Mouse (Mus musculus) limb, embryonic 15.5 days (tissue): ENCODE measurements around the gene Srsf7. TPM values are rescaled to one million over a fixed set of nuclear protein-coding genes. Genes with fewer than 3 reads are reported as not detected.

ENCODE experiments used
- ATAC-seq: fragments of 200-750 bp; cut with Nextera tagmentation; 2 replicates; pipeline ENCODE4 v1.8.0; 2017; ENCODE audit warnings: low read depth, moderate TSS enrichment; ENCODE audit not compliant: insufficient number of reproducible peaks, low FRiP score, low TSS enrichment
- H3K27ac ChIP-seq: fragments of 300-500 bp; sonication (generic); 2 replicates; pipeline ENCODE4 v1.5.1; 2015; ENCODE audit warnings: moderate library complexity, mild to moderate bottlenecking, inconsistent platforms
- H3K27me3 ChIP-seq: fragments of 300-500 bp; sonication (generic); 2 replicates; pipeline ENCODE4 v1.6.1; 2015; ENCODE audit warnings: inconsistent platforms
- H3K36me3 ChIP-seq: fragments of 300-500 bp; sonication (generic); 2 replicates; pipeline ENCODE4 v1.6.1; 2015; ENCODE audit warnings: inconsistent platforms
- H3K4me1 ChIP-seq: fragments of 300-500 bp; sonication (generic); 2 replicates; pipeline ENCODE4 v1.6.1; 2015; ENCODE audit warnings: inconsistent platforms
- H3K4me2 ChIP-seq: fragments of 300-500 bp; sonication (generic); 2 replicates; pipeline ENCODE4 v1.6.1; 2015; ENCODE audit warnings: mild to moderate bottlenecking, inconsistent platforms
- H3K4me3 ChIP-seq: fragments of 300-500 bp; sonication (generic); 2 replicates; pipeline ENCODE4 v1.5.1; 2015; ENCODE audit warnings: mild to moderate bottlenecking, inconsistent platforms
- H3K9ac ChIP-seq: fragments of 300-500 bp; sonication (generic); 2 replicates; pipeline ENCODE4 v1.6.1; 2015; ENCODE audit warnings: inconsistent platforms
- H3K9me3 ChIP-seq: fragments of 300-500 bp; sonication (generic); 2 replicates; pipeline ENCODE4 v1.6.1; 2016; ENCODE audit warnings: inconsistent platforms
- WGBS: fragments of 180-500 bp; shearing (Covaris S2); methylation state at CpG from one replicate; pipeline ENCODE4 v1.1.7; 2015; 5-methylcytosine and 5-hydroxymethylcytosine counted together
- polyA plus RNA-seq: library from polyadenylated mRNA; unstranded; fragments of >200 nt; fragmentation: Nextera tagmentation; extraction: Ambion mirVana; gene quantifications from 2 replicates; pipeline ENCODE4 v1.2.1, GENCODE M21; 2015

The Srsf7 gene
- polyA plus RNA-seq, 1 experiment from 2014 or later = 517 TPM

DNA sequence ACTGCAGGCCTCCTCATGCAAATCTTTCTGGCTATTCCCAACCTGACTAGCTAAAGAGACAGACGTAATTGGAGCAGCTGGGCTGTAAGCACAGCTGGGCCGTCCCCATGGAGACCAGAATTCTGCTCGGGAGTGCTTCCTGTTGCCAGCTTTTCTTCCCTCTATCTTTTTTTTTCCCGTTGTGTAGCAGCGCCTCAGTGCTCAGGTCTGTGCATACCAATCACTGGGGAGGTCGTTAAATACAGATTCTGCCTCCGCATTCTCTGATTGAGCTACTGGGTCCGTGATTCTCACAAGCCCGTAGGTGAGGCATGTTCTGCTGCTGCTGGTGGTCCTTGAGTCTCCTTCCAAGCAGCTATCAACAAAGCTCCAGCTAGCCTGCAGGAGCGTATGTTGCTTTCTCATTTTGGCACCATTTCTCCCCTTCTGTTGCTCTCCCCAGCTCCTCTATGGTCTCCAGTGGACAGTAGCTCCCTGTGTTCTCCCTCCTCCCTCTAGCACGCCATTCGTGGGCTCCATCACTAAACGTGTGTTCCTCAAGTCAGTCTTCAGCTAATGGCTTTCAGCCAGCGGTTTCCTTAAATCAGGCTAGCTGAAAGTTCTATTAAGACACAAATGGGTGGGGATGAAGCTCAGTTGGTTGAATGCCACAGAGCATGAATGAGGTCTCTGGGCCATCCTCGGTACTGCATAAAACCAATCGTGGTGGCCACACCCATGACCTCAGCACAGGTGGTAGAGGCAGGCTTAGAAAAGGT is 38.5 kb downstream of the Srsf7 start:
- Histone ChIP-seq H3K4me1 (peaks cover 25% of the 10 kb centered on the region), H3K27me3 (no peaks in the 10 kb centered on the region), H3K4me3 (no peak overlapping the region; the same call in 1 of the 2 replicates), H3K4me2 (peak overlapping the region; percentile 45), H3K36me3 (no peaks in the 10 kb centered on the region), H3K27ac (peak overlapping the region; percentile 75), H3K9me3 (no peaks in the 10 kb centered on the region), H3K9ac (no peak overlapping the region)
- 16% methylated on average over 16 of the region's 16 CpGs for WGBS
- no peak for ATAC-seq

DNA sequence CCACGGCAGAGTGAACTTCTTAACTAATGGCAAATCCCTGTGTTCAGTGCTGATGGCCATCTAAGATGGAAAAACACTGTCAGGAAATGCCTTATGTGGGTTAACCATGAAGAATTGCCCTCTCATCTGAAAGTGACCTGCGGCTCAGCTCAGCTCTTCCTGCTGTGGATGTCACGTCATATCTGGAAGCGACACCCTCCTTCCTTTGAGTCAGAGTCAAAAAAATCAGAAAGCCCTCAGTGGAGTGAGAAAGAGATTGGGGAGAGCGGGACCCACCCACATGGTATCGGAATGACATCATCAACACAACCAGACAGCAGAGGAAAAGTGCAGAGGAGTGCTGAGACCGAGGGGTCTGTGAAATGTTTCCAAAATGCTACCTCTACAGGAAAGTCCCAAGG is 39.3 kb downstream of the Srsf7 start:
- Histone ChIP-seq H3K4me3 (no peak overlapping the region), H3K4me1 (peaks cover 25% of the 10 kb centered on the region), H3K9ac (no peak overlapping the region), H3K4me2 (peak overlapping the region; percentile 45), H3K27ac (peak overlapping the region; percentile 38; the same call in 1 of the 2 replicates), H3K36me3 (no peaks in the 10 kb centered on the region), H3K9me3 (no peaks in the 10 kb centered on the region), H3K27me3 (no peaks in the 10 kb centered on the region)
- 43% methylated on average over 7 of the region's 7 CpGs for WGBS
- no peak for ATAC-seq

DNA sequence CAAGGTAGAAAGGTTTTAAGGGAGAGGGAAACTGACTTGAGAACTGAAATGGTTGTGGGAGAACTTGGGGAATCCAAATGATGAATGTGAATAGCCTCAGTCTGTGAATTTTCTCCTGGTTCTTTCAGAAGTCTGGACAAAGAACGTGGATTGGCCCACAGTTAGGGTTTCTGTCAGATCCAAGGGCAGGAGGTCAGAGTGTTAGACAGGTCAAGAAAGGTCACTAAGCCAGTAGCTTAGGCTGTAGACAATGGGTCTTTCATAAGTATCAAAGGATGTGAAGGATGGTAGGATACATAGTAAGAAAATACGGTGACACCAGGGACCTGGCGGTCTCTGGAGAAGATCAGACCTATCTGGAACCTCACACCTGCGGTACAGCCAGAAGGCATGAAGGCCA is 39.7 kb downstream of the Srsf7 start:
- peaks cover 25% of the 10 kb centered on the region for H3K4me1 ChIP-seq
- no peak overlapping the region for H3K4me3 ChIP-seq
- H3K36me3 ChIP-seq = no peaks in the 10 kb centered on the region
- peak overlapping the region; percentile 45; the same call in 1 of the 2 replicates for H3K4me2 ChIP-seq
- no peak overlapping the region for H3K9ac ChIP-seq
- no peaks in the 10 kb centered on the region for H3K27me3 ChIP-seq
- H3K27ac ChIP-seq = peak overlapping the region; percentile 38; the same call in 1 of the 2 replicates
- ATAC-seq = no peak
- WGBS = 80% methylated on average over 4 of the region's 4 CpGs
- no peaks in the 10 kb centered on the region for H3K9me3 ChIP-seq

DNA sequence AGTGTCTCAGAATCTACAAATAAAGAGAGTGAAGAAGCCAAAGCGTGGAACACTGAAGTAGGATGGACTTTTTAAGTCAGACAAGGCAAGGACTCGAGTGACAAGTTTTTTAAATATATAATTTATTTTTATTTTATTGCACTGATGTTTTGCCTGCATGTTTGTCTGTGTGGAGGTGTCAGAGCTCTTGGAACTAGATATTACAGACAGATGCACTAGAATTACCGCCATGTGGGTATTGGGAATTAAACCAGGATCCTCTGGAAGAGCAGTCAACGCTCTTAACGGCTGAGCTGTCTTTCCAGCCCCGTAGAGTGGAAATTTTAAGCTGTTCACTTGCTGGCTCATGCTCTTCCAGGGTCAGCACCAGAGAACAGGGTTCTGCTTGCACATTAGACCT is 40.8 kb downstream of the Srsf7 start:
- no peaks in the 10 kb centered on the region for H3K27me3 ChIP-seq
- peaks cover 25% of the 10 kb centered on the region for H3K4me1 ChIP-seq
- H3K4me3 ChIP-seq = no peak overlapping the region
- H3K9me3 ChIP-seq = no peaks in the 10 kb centered on the region
- no peak overlapping the region for H3K4me2 ChIP-seq
- no peak for ATAC-seq
- 69% methylated on average over 6 of the region's 6 CpGs for WGBS
- H3K36me3 ChIP-seq = no peaks in the 10 kb centered on the region
- peak overlapping the region; percentile 75 for H3K27ac ChIP-seq
- no peak overlapping the region for H3K9ac ChIP-seq

DNA sequence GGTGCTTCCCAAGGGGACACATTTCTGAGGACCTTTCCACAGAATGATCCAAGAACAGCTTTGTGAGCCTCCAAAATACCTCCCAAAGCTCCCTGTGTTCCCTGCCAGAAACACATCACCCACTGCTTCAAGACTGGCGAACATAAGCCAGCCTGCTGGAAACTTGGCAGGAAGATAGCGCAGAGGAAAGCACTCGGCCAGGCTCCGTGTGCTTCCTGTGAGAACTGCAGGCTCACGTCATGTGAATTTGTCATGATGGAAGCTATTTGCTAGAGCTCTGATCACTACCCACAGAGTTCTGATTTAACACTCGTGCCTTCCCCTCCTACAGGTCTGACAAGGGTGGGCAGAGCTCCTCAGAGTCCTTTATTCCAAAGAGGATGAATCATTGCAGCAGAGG is 41.4 kb downstream of the Srsf7 start:
- H3K27me3 ChIP-seq = no peaks in the 10 kb centered on the region
- H3K9me3 ChIP-seq = no peaks in the 10 kb centered on the region
- no peak overlapping the region for H3K4me3 ChIP-seq
- ATAC-seq = peak; percentile 73; the same call in 1 of the 2 replicates
- peaks cover 25% of the 10 kb centered on the region for H3K4me1 ChIP-seq
- no peaks in the 10 kb centered on the region for H3K36me3 ChIP-seq
- H3K27ac ChIP-seq = peak overlapping the region; percentile 75
- no peak overlapping the region for H3K4me2 ChIP-seq
- WGBS = 42% methylated on average over 6 of the region's 6 CpGs
- H3K9ac ChIP-seq = no peak overlapping the region

DNA sequence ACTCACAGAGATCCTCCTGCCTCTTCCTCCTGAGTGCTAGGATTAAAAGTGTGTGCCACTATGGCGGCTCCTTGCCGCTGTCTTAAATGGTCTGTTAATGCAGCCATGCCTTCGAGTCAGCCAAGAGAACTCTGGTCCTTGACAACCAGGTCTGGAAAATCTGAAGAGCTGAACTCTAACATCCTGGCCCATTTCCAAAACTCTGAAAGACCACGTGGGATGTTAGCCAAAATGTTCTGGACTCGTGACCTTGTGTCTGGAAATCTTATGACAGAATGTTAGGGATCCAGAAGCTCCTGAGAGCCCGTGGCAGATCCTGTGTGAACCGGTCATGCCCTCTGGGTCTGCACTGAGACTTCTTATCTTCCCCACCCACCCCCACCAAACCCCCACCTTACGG is 43.1 kb downstream of the Srsf7 start:
- Histone ChIP-seq H3K4me3 (no peak overlapping the region), H3K27ac (no peak overlapping the region), H3K9ac (no peak overlapping the region), H3K9me3 (no peaks in the 10 kb centered on the region), H3K36me3 (no peaks in the 10 kb centered on the region), H3K4me1 (peaks cover 22% of the 10 kb centered on the region), H3K27me3 (no peaks in the 10 kb centered on the region), H3K4me2 (no peak overlapping the region)
- ATAC-seq = no peak
- 73% methylated on average over 8 of the region's 8 CpGs for WGBS

DNA sequence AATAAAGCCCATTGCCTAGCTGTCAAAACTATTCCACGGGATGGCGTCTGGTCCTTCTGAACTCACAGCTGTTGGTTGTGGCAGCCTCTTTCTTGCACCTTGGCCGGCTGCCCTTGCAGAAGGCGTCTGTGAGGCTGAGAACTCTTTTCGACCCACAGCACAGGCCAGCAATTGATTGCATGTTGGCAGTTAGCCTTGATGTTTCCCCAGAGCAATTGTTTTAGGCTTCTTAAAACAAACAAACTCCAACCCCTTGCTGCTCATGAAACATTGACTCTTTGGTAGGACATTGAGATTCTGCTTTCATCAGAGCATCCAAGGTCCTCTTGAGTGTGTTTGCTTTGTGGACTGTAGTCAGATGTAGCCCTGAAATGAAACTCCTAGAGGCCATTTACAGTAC is 46.7 kb downstream of the Srsf7 start:
- 33% methylated on average over 5 of the region's 5 CpGs for WGBS
- Histone ChIP-seq H3K4me3 (no peak overlapping the region), H3K36me3 (no peaks in the 10 kb centered on the region), H3K27ac (peak overlapping the region; percentile 3; the same call in 1 of the 2 replicates), H3K27me3 (no peaks in the 10 kb centered on the region), H3K4me1 (peaks cover under 1% of the 10 kb centered on the region; the same call in 1 of the 2 replicates), H3K9ac (no peak overlapping the region), H3K9me3 (no peaks in the 10 kb centered on the region), H3K4me2 (no peak overlapping the region)
- ATAC-seq = no peak

DNA sequence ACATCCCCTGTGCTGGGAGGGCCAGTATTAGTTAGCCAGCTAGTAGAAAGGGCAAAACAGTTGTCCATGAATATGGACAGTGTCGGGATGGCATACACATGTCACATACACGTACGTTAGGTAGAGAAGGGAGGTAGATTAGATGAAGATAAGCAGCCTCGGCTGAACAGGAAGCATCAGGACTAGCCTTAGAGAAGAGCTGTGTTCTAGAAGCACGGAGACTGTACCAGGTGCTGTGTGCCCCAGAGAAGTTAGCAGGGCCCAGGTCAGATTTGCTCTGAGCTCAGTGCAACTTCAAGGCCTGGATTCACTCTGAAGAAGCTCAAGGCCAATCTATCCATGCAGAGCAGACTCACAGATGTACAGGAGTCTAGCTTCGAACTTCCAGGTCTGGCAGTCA is 49.6 kb downstream of the Srsf7 start:
- no peaks in the 10 kb centered on the region for H3K36me3 ChIP-seq
- H3K27ac ChIP-seq = no peak overlapping the region
- no peaks in the 10 kb centered on the region for H3K4me1 ChIP-seq
- ATAC-seq = no peak
- H3K4me2 ChIP-seq = no peak overlapping the region
- 90% methylated on average over 6 of the region's 6 CpGs for WGBS
- no peak overlapping the region for H3K4me3 ChIP-seq
- H3K27me3 ChIP-seq = no peaks in the 10 kb centered on the region
- H3K9me3 ChIP-seq = no peaks in the 10 kb centered on the region
- H3K9ac ChIP-seq = no peak overlapping the region

DNA sequence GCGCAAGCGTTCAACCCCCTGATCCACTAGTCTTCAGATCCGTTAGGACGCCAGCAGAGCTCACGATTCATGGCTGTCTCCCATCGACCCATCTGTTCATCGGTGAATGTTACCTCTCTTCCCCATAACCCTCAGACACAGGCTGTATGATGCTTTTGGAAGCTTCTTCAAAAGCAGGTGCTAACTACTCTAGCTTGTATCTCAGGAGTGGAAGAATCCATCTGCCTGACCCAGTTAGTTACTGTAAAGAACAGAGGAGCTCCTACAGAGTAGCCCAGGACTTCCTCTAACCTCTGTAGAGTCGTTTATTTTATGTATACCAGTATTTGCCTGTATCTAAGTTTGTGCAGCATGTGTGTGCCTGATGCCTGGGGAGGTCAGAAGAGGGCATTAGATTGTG is 50.2 kb downstream of the Srsf7 start:
- no peak for ATAC-seq
- Histone ChIP-seq H3K4me2 (no peak overlapping the region), H3K4me1 (no peaks in the 10 kb centered on the region), H3K9ac (no peak overlapping the region), H3K9me3 (no peaks in the 10 kb centered on the region), H3K4me3 (no peak overlapping the region), H3K27ac (no peak overlapping the region), H3K36me3 (no peaks in the 10 kb centered on the region), H3K27me3 (no peaks in the 10 kb centered on the region)
- WGBS = 93% methylated on average over 8 of the region's 8 CpGs

DNA sequence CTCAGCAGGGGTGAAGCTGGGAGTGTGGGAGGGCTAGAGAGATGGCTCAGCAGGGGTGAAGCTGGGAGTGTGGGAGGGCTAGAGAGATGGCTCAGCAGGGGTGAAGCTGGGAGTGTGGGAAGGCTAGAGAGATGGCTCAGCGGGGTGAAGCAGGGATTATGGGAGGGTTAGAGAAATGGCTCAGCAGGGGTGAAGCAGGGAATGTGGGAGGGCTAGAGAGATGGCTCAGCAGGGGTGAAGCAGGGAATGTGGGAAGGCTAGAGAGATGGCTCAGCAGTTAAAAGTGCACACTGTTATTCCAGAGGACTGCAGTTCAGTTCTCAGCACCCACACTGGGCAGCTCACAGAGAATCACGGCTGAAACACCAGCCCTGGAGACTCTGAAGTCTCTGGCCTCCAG is 53.5 kb downstream of the Srsf7 start:
- Histone ChIP-seq H3K4me2 (no peak overlapping the region), H3K9me3 (no peaks in the 10 kb centered on the region), H3K36me3 (no peaks in the 10 kb centered on the region), H3K27me3 (no peaks in the 10 kb centered on the region), H3K4me3 (no peak overlapping the region), H3K27ac (no peak overlapping the region), H3K9ac (no peak overlapping the region), H3K4me1 (no peaks in the 10 kb centered on the region)
- no peak for ATAC-seq
- whole genome bisulfite sequencing = 78% methylated on average over 2 of the region's 2 CpGs

DNA sequence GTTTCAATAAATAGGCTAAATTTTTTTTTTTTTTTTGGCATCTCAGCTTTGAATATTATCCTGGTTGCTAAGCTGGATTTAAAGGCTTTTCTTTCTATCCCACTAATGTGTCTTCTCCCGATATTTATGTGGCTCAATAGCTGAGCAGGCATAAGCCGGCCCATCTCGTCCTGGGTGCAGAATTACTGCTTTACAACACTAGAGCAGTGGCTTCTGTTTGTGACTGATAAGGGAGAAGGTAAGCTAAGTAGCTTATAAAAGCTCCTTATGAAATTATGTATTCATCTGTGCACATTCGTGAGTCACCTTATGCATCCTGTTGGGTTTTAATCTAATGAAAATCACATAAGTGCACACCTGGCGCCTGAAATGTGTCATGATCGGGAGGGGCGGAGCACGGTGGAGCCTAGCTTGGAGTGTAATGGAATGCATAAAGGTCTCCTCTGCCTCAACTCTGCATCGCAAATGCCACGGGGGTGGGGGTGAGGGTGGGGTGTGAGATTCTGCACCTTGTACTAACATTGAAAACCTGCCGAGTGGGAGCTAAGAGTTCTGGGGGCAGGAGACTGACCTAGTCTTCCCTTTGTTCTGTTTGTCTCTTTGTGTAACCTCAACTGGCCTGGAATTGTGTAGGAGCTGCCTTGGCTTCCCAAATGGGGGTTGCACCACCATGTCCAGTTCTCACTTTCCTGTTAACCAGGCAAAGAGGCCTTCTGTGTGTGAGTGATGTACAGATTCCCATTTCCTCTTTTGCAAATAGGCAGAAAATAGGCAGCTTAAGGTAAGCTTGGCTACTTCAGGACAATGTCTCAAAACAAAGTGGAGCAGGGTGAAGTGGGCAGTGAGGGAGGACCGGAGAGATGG is 54.1 kb downstream of the Srsf7 start:
- no peaks in the 10 kb centered on the region for H3K9me3 ChIP-seq
- 59% methylated on average over 12 of the region's 12 CpGs for WGBS
- no peak overlapping the region for H3K4me3 ChIP-seq
- peaks cover 3% of the 10 kb centered on the region; the same call in 1 of the 2 replicates for H3K4me1 ChIP-seq
- no peak overlapping the region for H3K27ac ChIP-seq
- H3K4me2 ChIP-seq = no peak overlapping the region
- no peak overlapping the region for H3K9ac ChIP-seq
- no peaks in the 10 kb centered on the region for H3K27me3 ChIP-seq
- no peak for ATAC-seq
- H3K36me3 ChIP-seq = no peaks in the 10 kb centered on the region

DNA sequence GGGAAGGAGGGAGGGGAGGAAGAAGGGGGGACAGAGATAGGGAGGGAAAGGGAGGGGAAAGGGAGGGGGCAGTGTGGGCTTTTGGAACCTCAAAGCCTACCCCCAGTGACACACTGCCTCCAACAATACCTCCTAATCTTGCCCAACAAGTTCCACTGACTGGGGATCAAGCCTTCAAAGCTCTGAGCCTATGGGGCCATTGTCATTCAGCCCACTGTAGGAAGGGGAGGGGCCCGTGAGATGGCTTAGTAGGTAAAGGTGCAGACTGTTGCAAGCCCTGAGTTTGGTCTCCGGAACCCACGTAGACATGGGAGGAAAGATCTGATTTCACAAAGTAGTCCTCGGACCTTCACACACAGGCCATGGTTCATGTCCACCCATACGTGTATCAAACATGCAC is 55.8 kb downstream of the Srsf7 start:
- Histone ChIP-seq H3K4me2 (no peak overlapping the region), H3K4me1 (peaks cover 3% of the 10 kb centered on the region; the same call in 1 of the 2 replicates), H3K27me3 (no peaks in the 10 kb centered on the region), H3K4me3 (no peak overlapping the region), H3K9ac (no peak overlapping the region), H3K36me3 (no peaks in the 10 kb centered on the region), H3K9me3 (no peaks in the 10 kb centered on the region), H3K27ac (no peak overlapping the region)
- no peak for ATAC-seq
- WGBS = 27% methylated on average over 5 of the region's 5 CpGs
